Mouse (Mus musculus): ENCODE results near the gene Bcl7c. TPM values are rescaled to one million over a fixed set of nuclear protein-coding genes. Genes with fewer than 3 reads are reported as not detected.

Bcl7c gene
- polyA plus RNA-seq, 1 experiment = 94.7 TPM

- no peak overlapping the region for H3K4me2 ChIP-seq (ENCODE audit: low read depth)
- no peaks in the 10 kb centered on the region for H3K79me2 ChIP-seq (ENCODE audit: control insufficient read depth, insufficient read depth)
- H3ac ChIP-seq (ENCODE audit: control insufficient read depth, insufficient read length) = no peak overlapping the region
- H3K4me3 ChIP-seq = no peak overlapping the region
- no peaks in the 10 kb centered on the region for H3K36me3 ChIP-seq (ENCODE audit: control insufficient read depth, insufficient read depth)
- H3K27me3 ChIP-seq (ENCODE audit: control insufficient read depth, insufficient read depth, insufficient read length) = no peaks in the 10 kb centered on the region
- TF ChIP-seq TCF3 (IDR thresholded peaks at IDR 0.05; ENCODE audit: insufficient read length, low read depth) (no peak), SRF (IDR thresholded peaks at IDR 0.05; ENCODE audit: control insufficient read depth, insufficient read length, low read depth) (no peak), MYOG (IDR thresholded peaks at IDR 0.05; ENCODE audit: control insufficient read depth in 1 of 3, insufficient read depth in 1 of 3, insufficient read length in 2 of 3, low read depth in 2 of 3) (no peak), USF1 (IDR thresholded peaks at IDR 0.05; ENCODE audit: low read depth) (no peak), CEBPB (IDR thresholded peaks at IDR 0.05; ENCODE audit: insufficient read depth, poor library complexity, severe bottlenecking) (no peak), TCF12 (IDR thresholded peaks at IDR 0.05; ENCODE audit: insufficient read depth, poor library complexity, severe bottlenecking) (no peak), MYOD1 (IDR thresholded peaks at IDR 0.05; ENCODE audit: control insufficient read depth in 1 of 3, insufficient read length in 2 of 3, low read depth in 2 of 3) (no peak)
These were observed 42.1 kb downstream of the Bcl7c start for GRCm38 (mm10) chr7:127666679-127667078.

GRCm38 (mm10) chr7:127666066-127666654, 42.6 kb downstream of the Bcl7c start:
- Histone ChIP-seq H3K79me2 (ENCODE audit: control insufficient read depth, insufficient read depth) (no peaks in the 10 kb centered on the region), H3K27me3 (ENCODE audit: control insufficient read depth, insufficient read depth, insufficient read length) (no peaks in the 10 kb centered on the region), H3ac (ENCODE audit: control insufficient read depth, insufficient read length) (no peak overlapping the region), H3K4me2 (ENCODE audit: low read depth) (no peak overlapping the region), H3K4me3 (no peak overlapping the region), H3K36me3 (ENCODE audit: control insufficient read depth, insufficient read depth) (no peaks in the 10 kb centered on the region)
- TF ChIP-seq TCF12 (IDR thresholded peaks at IDR 0.05; ENCODE audit: insufficient read depth, poor library complexity, severe bottlenecking) = no peak
- no peak for TF ChIP-seq E2F4 (IDR thresholded peaks at IDR 0.05; ENCODE audit: insufficient read depth)
- TF ChIP-seq MAX (IDR thresholded peaks at IDR 0.05; ENCODE audit: low read depth) = no peak

GRCm38 (mm10) chr7:127662926-127663325, 45.8 kb downstream of the Bcl7c start:
- Histone ChIP-seq H3K4me3 (no peak overlapping the region), H3K79me2 (ENCODE audit: control insufficient read depth, insufficient read depth) (no peaks in the 10 kb centered on the region), H3K36me3 (ENCODE audit: control insufficient read depth, insufficient read depth) (no peaks in the 10 kb centered on the region), H3K27me3 (ENCODE audit: control insufficient read depth, insufficient read depth, insufficient read length) (no peaks in the 10 kb centered on the region), H3K4me2 (ENCODE audit: low read depth) (no peak overlapping the region), H3ac (ENCODE audit: control insufficient read depth, insufficient read length) (no peak overlapping the region)
- TF ChIP-seq MAX (IDR thresholded peaks at IDR 0.05; ENCODE audit: low read depth) = no peak
- TF ChIP-seq TCF12 (IDR thresholded peaks at IDR 0.05; ENCODE audit: insufficient read depth, poor library complexity, severe bottlenecking) = no peak
- no peak for TF ChIP-seq MYOD1 (IDR thresholded peaks at IDR 0.05; ENCODE audit: control insufficient read depth in 1 of 3, insufficient read length in 2 of 3, low read depth in 2 of 3)
- no peak for TF ChIP-seq CEBPB (IDR thresholded peaks at IDR 0.05; ENCODE audit: insufficient read depth, poor library complexity, severe bottlenecking)
- TF ChIP-seq USF1 (IDR thresholded peaks at IDR 0.05; ENCODE audit: low read depth) = no peak
- TF ChIP-seq POLR2AphosphoS2 (IDR thresholded peaks at IDR 0.05; ENCODE audit: insufficient read length, low read depth) = no peak

GRCm38 (mm10) chr7:127661833-127662232, 46.9 kb downstream of the Bcl7c start:
- no peaks in the 10 kb centered on the region for H3K79me2 ChIP-seq (ENCODE audit: control insufficient read depth, insufficient read depth)
- no peak for TF ChIP-seq SRF (IDR thresholded peaks at IDR 0.05; ENCODE audit: control insufficient read depth, insufficient read length, low read depth)
- no peak for TF ChIP-seq MAX (IDR thresholded peaks at IDR 0.05; ENCODE audit: low read depth)
- TF ChIP-seq E2F4 (IDR thresholded peaks at IDR 0.05; ENCODE audit: insufficient read depth) = no peak
- no peak for TF ChIP-seq MYOD1 (IDR thresholded peaks at IDR 0.05; ENCODE audit: control insufficient read depth in 1 of 3, insufficient read length in 2 of 3, low read depth in 2 of 3)
- no peak for TF ChIP-seq USF1 (IDR thresholded peaks at IDR 0.05; ENCODE audit: low read depth)
- TF ChIP-seq CEBPB (IDR thresholded peaks at IDR 0.05; ENCODE audit: insufficient read depth, poor library complexity, severe bottlenecking) = no peak
- no peak for TF ChIP-seq POLR2AphosphoS2 (IDR thresholded peaks at IDR 0.05; ENCODE audit: insufficient read length, low read depth)
- TF ChIP-seq REST (IDR thresholded peaks at IDR 0.05; ENCODE audit: insufficient read depth, insufficient read length) = no peak
- TF ChIP-seq TCF3 (IDR thresholded peaks at IDR 0.05; ENCODE audit: insufficient read length, low read depth) = no peak
- TF ChIP-seq TCF12 (IDR thresholded peaks at IDR 0.05; ENCODE audit: insufficient read depth, poor library complexity, severe bottlenecking) = no peak
- no peak overlapping the region for H3K4me3 ChIP-seq
- no peak overlapping the region for H3ac ChIP-seq (ENCODE audit: control insufficient read depth, insufficient read length)
- no peaks in the 10 kb centered on the region for H3K27me3 ChIP-seq (ENCODE audit: control insufficient read depth, insufficient read depth, insufficient read length)
- H3K4me2 ChIP-seq (ENCODE audit: low read depth) = no peak overlapping the region
- no peaks in the 10 kb centered on the region for H3K36me3 ChIP-seq (ENCODE audit: control insufficient read depth, insufficient read depth)

GRCm38 (mm10) chr7:127660882-127661281, 47.9 kb downstream of the Bcl7c start:
- Histone ChIP-seq H3K36me3 (ENCODE audit: control insufficient read depth, insufficient read depth) (no peaks in the 10 kb centered on the region), H3K79me2 (ENCODE audit: control insufficient read depth, insufficient read depth) (no peaks in the 10 kb centered on the region), H3K27me3 (ENCODE audit: control insufficient read depth, insufficient read depth, insufficient read length) (no peaks in the 10 kb centered on the region), H3K4me2 (ENCODE audit: low read depth) (no peak overlapping the region), H3ac (ENCODE audit: control insufficient read depth, insufficient read length) (no peak overlapping the region), H3K4me3 (no peak overlapping the region)
- TF ChIP-seq TCF12 (IDR thresholded peaks at IDR 0.05; ENCODE audit: insufficient read depth, poor library complexity, severe bottlenecking) = no peak
- no peak for TF ChIP-seq TCF3 (IDR thresholded peaks at IDR 0.05; ENCODE audit: insufficient read length, low read depth)
- TF ChIP-seq MAX (IDR thresholded peaks at IDR 0.05; ENCODE audit: low read depth) = no peak
- no peak for TF ChIP-seq MYOD1 (IDR thresholded peaks at IDR 0.05; ENCODE audit: control insufficient read depth in 1 of 3, insufficient read length in 2 of 3, low read depth in 2 of 3)
- no peak for TF ChIP-seq E2F4 (IDR thresholded peaks at IDR 0.05; ENCODE audit: insufficient read depth)
- no peak for TF ChIP-seq USF1 (IDR thresholded peaks at IDR 0.05; ENCODE audit: low read depth)
- no peak for TF ChIP-seq REST (IDR thresholded peaks at IDR 0.05; ENCODE audit: insufficient read depth, insufficient read length)
- no peak for TF ChIP-seq POLR2AphosphoS2 (IDR thresholded peaks at IDR 0.05; ENCODE audit: insufficient read length, low read depth)
- no peak for TF ChIP-seq SRF (IDR thresholded peaks at IDR 0.05; ENCODE audit: control insufficient read depth, insufficient read length, low read depth)
- no peak for TF ChIP-seq POLR2A (IDR thresholded peaks at IDR 0.05; ENCODE audit: insufficient read length, low read depth)
- no peak for TF ChIP-seq CEBPB (IDR thresholded peaks at IDR 0.05; ENCODE audit: insufficient read depth, poor library complexity, severe bottlenecking)
- TF ChIP-seq MYOG (IDR thresholded peaks at IDR 0.05; ENCODE audit: control insufficient read depth in 1 of 3, insufficient read depth in 1 of 3, insufficient read length in 2 of 3, low read depth in 2 of 3) = no peak

All from myocyte (in vitro differentiated cells).